Mouse (Mus musculus): Measurements from ENCODE around the gene Scrg1.
"Not testable (repeated sequence)": the region's sequence is repeated elsewhere in the genome, so short reads cannot be mapped to it uniquely, and the experiment has no call there.

Scrg1 gene

GRCm38 (mm10) chr8:57455765-57456164, at the start of gene Scrg1:
TSS of gene Scrg1 (plus strand) at chr8:57455923.
- DNase-seq (ENCODE audit: low spot score in 2 of 2): no peak

GRCm38 (mm10) chr8:57406366-57406765, 49.4 kb upstream of the Scrg1 start:
- no peak for DNase-seq (ENCODE audit: low spot score in 2 of 2)

GRCm38 (mm10) chr8:57409333-57409732, 46.4 kb upstream of the Scrg1 start:
- no peak for DNase-seq (ENCODE audit: low spot score in 2 of 2)

- DNase-seq (ENCODE audit: low spot score in 2 of 2): no peak
Observed at GRCm38 (mm10) chr8:57409779-57410472, 45.8 kb upstream of the Scrg1 start.

GRCm38 (mm10) chr8:57410473-57410863, 45.3 kb upstream of the Scrg1 start:
- peak in 1 of 2 experiments; percentile 17 for DNase-seq (ENCODE audit: low spot score in 2 of 2)

GRCm38 (mm10) chr8:57411366-57411765, 44.4 kb upstream of the Scrg1 start:
- no peak for DNase-seq (ENCODE audit: low spot score in 2 of 2)

GRCm38 (mm10) chr8:57416827-57417226, 38.9 kb upstream of the Scrg1 start:
- no peak for DNase-seq (ENCODE audit: low spot score in 2 of 2)

GRCm38 (mm10) chr8:57426074-57426473, 29.6 kb upstream of the Scrg1 start:
- peak; percentile 34 to 37 for DNase-seq (ENCODE audit: low spot score in 2 of 2)

- no peak for DNase-seq (ENCODE audit: low spot score in 2 of 2)
Observed at GRCm38 (mm10) chr8:57427581-57428366, 27.9 kb upstream of the Scrg1 start.

- DNase-seq (ENCODE audit: low spot score in 2 of 2): no peak
Observed at GRCm38 (mm10) chr8:57428566-57428965, 27.2 kb upstream of the Scrg1 start.

GRCm38 (mm10) chr8:57429166-57429887, 26.4 kb upstream of the Scrg1 start:
- peak; percentile 66 to 86 for DNase-seq (ENCODE audit: low spot score in 2 of 2)

- DNase-seq (ENCODE audit: low spot score in 2 of 2): not testable (repeated sequence)
Observed at GRCm38 (mm10) chr8:57429888-57430274, 25.8 kb upstream of the Scrg1 start.

- peak; percentile 51 to 59 for DNase-seq (ENCODE audit: low spot score in 2 of 2)
Observed at GRCm38 (mm10) chr8:57430901-57431300, 24.8 kb upstream of the Scrg1 start.

- no peak for DNase-seq (ENCODE audit: low spot score in 2 of 2)
Observed at GRCm38 (mm10) chr8:57432802-57433201, 22.9 kb upstream of the Scrg1 start.

GRCm38 (mm10) chr8:57435768-57436436, 19.8 kb upstream of the Scrg1 start:
- peak; percentile 74 to 81 for DNase-seq (ENCODE audit: low spot score in 2 of 2)

GRCm38 (mm10) chr8:57436437-57436796, 19.3 kb upstream of the Scrg1 start:
- DNase-seq (ENCODE audit: low spot score in 2 of 2): no peak

- DNase-seq (ENCODE audit: low spot score in 2 of 2): no peak
Observed at GRCm38 (mm10) chr8:57441131-57441530, 14.6 kb upstream of the Scrg1 start.

- no peak for DNase-seq (ENCODE audit: low spot score in 2 of 2)
Observed at GRCm38 (mm10) chr8:57441556-57441955, 14.2 kb upstream of the Scrg1 start.

GRCm38 (mm10) chr8:57443289-57443688, 12.4 kb upstream of the Scrg1 start:
- no peak for DNase-seq (ENCODE audit: low spot score in 2 of 2)

- DNase-seq (ENCODE audit: low spot score in 2 of 2): not testable (repeated sequence)
Observed at GRCm38 (mm10) chr8:57445901-57446300, 9.8 kb upstream of the Scrg1 start.

GRCm38 (mm10) chr8:57450726-57451125, 5.0 kb upstream of the Scrg1 start:
- DNase-seq (ENCODE audit: low spot score in 2 of 2): no peak

- no peak for DNase-seq (ENCODE audit: low spot score in 2 of 2)
Observed at GRCm38 (mm10) chr8:57451896-57452295, 3.8 kb upstream of the Scrg1 start.

Measured in right cerebral cortex, adult 2 months (tissue).